Mouse (Mus musculus) left cerebral cortex, adult 11 months (tissue): ENCODE results near the gene Tas2r134.

ENCODE experiments used
- DNase-seq: peaks from one replicate; pipeline ENCODE4 v3.0.0; 2022; ENCODE audit warnings: low spot score

Tas2r134 gene

GRCm38 (mm10) chr2:51627211-51627610, at the start of gene Tas2r134:
Tas2r134 (plus strand) TSS chr2:51627511.
- DNase-seq, result no peak

DNA sequence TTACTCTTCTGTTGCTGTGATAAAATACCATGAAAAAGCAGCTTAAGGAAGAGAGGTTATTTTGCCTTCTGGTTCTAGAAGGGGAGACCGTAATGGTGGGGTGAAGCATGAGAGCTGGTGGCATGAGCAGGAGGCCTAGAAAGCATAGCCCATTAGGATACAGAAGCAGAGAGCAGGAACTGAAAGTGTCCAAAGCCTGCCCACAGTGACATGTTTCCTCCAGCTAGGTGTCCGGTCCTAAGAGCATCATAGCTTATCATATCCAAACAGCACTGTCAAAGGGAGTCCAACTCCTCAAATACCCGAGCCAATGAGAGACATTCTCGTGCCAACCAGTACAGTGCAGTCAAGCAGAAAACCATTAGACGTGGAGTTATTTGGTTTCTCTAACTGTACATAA, 47.5 kb upstream of the Tas2r134 start:
- DNase-seq, result no peak

- DNase-seq, result no peak
Measured at GRCm38 (mm10) chr2:51584050-51585046, 43.0 kb upstream of the Tas2r134 start.

DNA sequence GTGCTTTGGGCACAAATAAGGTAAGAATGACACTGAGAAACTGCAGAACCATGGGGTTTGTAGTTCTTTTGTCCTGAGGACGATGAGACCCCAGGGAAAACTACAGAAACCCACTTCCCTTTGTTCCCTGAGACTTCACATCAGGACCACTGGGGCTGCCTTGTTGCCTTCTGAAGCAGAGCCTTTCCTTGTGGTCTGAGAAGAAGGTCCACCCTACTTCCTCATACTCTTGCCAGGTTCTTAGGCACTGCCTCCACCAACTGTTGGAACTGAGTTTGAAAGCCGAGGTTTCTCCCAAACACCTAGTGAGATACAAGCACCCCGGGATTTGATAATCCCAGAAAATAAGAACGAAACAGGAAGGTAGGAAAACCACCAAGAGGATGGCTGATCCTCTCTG, 39.0 kb upstream of the Tas2r134 start:
- no peak for DNase-seq

DNA sequence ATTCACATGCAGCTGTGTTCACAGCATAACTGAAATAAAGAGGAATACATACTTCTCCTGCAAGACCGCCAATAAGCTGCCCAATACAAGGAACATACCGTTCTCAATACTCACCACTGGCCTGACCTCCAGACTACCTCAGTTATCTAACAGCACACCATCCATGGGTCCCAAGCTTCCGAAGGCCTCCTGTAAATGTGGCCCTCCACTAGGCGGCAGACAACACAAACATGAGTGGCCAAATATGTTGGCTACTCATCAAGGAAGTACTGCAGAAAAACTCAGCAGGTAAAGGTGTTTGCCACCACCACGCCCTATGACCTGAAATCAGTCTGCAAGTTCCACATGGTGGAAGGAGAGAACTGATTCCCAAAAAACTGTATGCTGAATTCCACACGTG, 38.4 kb upstream of the Tas2r134 start:
- DNase-seq, result no peak

- no peak for DNase-seq
Measured at GRCm38 (mm10) chr2:51589627-51590026, 37.7 kb upstream of the Tas2r134 start.

DNA sequence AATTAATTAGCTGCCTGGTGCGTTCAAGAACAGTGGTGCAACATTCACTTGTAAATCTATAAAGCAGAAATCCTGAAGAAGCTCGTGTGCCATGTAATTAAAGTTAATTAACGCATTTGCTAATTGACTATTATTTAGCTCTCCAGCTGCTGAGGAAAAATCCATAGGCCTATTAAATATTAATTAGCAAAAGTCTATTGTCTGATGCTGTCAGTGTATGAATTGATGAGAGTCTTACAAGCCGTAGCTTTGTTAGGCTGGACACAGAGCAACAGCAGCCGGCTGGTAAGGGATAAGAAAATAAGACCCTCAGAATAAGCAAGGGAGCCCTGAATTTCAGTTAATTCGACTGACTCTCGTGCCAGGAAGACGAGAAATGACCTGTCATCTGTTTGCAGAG, 37.0 kb upstream of the Tas2r134 start:
- no peak for DNase-seq

DNA sequence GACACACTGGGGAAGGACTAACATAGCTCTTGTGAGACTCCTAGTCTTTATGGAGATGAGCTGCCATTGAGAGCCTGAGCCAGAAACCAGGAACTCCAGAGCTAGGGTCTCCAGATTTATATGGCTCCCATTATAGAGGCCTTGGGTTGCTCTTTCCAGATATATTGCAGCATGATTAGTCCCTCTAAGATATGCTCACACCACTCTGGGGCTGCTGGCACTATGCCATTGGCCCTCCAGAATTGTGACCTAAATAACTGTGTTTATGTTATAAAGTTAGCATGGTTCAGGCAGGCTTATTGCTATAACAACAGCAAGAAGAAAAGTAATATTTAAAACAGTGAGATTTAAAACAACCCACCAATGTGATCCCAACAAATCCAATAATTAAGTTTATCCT, 35.2 kb upstream of the Tas2r134 start:
- DNase-seq, result no peak

DNA sequence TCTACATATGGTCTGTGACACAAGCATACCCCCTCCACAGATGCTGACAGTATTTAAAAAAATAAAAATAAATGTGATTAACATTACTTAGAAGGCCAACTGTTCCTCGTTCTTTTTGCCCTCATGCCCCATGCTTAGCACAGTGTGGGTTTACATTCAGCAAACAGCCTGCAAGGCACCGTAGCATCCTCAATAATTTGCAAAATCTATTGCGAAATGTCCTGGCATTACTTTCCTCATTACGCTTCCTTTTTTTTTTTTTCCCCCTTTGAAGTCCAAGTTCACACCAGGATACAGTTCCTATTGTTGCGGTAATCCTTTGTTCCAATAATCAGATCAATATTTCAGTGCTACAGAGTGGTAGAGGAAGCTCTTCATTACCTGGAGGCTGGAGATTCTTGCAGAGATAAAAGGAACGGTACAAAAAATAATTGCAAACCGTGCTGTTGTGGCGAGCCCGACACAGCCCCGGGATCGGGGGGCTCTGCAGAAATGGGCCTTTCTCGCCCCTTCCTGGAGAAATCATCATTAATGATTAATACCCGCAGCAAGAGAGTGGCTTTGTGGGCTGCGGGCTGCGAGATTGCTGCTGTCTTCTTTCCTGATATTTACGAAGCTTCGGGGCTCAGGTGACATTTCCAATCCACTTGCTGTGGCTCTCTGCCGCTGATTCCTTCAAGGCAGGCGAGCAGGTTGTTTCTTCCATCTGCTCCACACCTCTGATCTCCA, 27.7 kb upstream of the Tas2r134 start:
- no peak for DNase-seq

- DNase-seq, result no peak
Measured at GRCm38 (mm10) chr2:51600202-51600487, 27.2 kb upstream of the Tas2r134 start.

GRCm38 (mm10) chr2:51600873-51601272, 26.4 kb upstream of the Tas2r134 start:
- no peak for DNase-seq

DNA sequence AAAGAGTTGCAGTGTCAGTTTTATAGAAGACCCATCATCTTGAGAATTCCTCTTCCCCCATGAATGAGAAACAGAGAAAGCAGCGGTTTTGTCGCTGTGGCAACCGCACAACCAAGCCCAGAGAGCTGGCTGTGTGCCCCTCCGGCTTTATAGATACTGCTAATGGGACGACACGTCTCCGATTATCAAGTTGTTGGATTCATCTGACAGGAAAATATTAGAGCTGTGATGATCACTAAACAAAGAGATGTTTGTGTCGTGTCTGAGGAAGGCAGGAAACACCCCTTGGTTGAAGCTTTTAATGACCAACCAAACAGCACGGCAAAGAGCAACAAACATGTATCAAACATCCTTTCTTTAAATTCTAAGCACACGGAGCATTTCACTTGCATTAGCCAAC, 17.0 kb upstream of the Tas2r134 start:
- no peak for DNase-seq

DNA sequence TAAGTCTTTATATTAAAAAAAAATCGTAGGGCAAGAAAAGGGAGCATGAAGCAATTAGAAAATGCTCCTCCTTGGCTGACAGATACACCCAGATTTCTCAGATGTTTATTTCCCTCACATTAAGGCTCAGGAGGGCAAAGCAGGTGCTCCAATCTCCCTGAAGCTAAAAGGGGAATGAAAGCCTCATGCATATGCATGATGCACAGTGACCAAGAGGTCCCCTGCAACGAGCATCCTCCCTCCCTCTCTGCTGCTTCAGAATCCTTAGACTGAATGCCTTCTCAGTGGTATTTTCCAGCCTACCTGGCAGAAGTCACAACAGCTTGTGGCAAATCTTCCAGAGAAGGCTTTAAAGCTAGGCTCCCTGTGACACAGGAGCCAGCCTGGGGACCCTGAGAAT, 16.4 kb upstream of the Tas2r134 start:
- no peak for DNase-seq

DNA sequence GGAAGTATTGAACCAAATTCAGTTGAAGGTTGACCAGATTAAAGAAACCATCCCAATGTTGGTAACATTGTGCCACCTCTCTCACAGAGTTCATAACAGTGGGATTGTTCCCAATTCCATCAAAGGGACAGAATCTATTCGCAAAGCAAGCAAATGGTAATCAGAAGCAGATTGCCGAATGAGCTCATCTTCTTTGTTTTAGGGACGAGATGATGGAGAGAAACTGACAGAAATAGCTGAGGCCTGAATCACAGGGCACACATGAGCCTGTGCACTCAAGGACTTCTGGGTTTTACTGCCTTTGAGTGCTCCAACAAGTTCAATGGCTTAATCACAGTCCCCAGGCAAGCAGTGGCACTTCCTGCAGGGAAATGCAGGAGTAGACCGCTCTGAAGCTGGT, 13.6 kb upstream of the Tas2r134 start:
- no peak for DNase-seq

DNA sequence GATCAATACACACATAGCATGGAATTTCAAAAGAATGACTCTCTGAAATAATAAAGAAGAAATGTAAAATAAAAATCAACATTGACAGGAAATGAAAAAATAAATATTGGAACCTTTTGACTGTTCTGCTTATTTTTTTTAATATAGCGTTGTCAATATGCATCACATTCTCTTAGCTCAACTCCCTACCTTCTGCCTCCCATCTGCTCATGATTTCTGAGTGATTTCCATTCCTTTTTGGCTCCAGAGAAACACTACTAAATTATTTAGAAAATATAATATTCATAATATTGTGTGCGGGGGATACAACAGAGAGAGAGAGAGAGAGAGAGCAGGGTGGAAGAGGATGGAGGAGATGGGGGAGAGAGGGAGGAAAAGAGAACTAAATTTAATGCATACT, 5.4 kb upstream of the Tas2r134 start:
- no peak for DNase-seq

- no peak for DNase-seq
Measured at GRCm38 (mm10) chr2:51626007-51626406, 1.3 kb upstream of the Tas2r134 start.

GRCm38 (mm10) chr2:51631428-51631827, 4.1 kb downstream of the Tas2r134 start:
- no peak for DNase-seq

DNA sequence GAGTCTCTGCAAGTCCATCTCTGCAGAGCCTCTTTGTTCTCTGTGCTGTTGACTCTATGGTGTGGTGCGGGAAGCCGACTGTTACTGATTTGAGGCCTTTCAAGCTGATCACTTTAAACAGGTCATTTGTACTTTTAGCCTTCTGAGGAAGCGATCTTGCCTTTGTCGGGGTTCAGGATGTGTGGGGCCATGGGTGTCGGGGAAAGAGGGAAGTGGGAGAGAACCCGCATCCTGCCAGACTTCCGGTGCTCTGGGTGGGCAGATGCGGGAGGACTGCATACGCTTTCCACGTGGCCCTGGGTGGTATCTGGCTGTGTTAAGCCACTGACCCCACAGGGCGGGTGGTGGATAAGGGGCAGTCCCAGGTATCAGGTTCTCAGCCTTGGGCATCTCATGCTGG, 10.4 kb downstream of the Tas2r134 start:
- no peak for DNase-seq

DNA sequence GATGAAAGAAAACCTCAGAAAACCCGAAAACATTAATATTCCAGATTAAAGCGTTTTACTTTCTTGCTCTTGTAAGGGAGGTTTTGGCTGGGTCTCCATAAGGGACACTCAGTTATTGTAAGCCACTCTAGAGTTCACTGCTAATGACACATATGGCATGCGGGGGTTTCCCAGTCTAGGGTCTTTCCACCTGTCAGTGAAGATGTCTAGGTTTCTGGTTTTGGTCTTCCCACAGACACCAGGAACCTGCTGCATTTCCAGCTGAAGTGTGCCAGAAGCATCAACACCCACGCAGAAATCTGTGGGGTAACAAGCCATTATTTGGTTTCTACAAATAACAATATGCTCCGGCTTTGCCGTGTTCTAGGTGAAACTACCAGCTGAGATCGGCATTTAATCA, 14.3 kb downstream of the Tas2r134 start:
- DNase-seq, result no peak

DNA sequence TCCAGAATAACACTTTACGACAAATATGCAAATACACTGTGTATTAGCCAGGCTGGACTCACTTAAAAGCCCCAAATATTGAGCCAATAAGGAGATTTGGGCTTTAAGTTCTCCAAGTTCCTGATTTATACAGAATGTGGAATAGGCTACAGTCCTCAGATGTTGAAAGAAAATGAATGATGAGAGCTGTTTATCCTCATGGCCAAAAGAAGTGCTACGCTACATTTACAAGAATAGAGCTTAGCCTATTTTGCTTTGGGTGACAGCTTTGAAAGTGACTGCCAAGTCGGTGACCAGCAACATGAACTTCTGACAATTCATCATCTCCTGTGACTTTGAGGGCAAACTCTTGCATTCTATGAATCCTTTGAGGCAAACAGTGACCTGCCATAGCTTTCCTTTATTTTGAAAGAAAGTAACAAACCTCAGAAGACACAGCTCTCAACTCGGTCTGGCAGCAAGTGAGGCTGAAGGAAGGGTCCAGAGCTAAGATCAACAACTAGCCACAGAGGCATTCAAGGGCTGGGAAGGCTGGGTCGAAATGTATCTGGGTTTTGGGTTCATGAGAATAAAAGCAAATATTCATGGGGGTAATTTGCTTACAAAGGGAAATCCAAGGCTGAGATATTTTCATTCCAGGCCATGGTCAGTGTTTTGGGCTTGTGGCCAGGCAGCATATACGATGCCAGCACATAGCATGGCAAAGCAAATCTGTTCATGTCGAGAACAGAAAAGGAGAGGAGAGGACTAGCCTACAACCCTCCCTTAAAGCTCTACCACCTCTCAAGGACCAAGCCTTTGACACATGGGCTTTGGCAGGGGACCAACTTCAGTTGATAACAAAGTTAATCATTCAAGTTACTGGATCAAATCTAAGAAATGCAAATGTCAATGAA, 16.2 kb downstream of the Tas2r134 start:
- no peak for DNase-seq

- no peak for DNase-seq
Measured at GRCm38 (mm10) chr2:51647972-51648371, 20.7 kb downstream of the Tas2r134 start.

- DNase-seq, result no peak
Measured at GRCm38 (mm10) chr2:51649887-51650286, 22.6 kb downstream of the Tas2r134 start.
